Mouse (Mus musculus): ENCODE results near the gene Chst14.

DNA sequence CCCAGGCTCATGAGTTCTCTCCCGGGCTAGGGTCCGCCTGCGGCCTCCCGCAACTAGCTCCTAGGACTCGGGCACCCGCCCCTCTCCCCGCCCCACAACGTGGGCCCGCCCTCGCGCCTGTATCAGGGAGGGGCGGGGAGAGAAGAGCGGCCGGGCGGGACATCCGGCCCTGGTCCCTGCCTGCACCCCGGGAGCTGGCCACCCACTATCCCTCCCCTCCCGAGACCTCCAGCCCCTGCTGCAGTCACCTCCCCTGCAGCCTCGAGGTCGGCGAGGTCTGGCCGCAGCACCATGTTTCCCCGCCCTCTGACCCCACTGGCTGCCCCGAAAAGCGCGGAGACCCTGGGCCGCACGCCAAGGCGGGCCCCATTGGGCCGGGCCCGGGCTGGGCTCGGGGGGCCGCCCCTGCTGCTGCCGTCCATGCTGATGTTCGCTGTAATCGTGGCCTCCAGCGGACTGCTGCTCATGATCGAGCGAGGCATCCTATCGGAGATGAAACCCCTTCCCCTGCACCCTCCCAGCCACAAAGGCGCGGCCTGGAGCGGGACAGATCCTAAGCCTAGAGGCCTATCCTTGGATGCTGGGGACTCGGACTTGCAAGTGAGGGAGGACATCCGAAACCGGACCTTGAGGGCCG lies at the start of gene Chst14:
- TF ChIP-seq POLR2A (IDR thresholded peaks at IDR 0.05; ENCODE audit: insufficient read length, low read depth) (peak; percentile 82), E2F4 (IDR thresholded peaks at IDR 0.05; ENCODE audit: insufficient read depth) (no peak), MAX (IDR thresholded peaks at IDR 0.05; ENCODE audit: low read depth) (no peak), REST (IDR thresholded peaks at IDR 0.05; ENCODE audit: insufficient read depth, insufficient read length) (no peak), USF1 (IDR thresholded peaks at IDR 0.05; ENCODE audit: low read depth) (no peak), POLR2AphosphoS2 (IDR thresholded peaks at IDR 0.05; ENCODE audit: insufficient read length, low read depth) (peak; percentile 90), TCF3 (IDR thresholded peaks at IDR 0.05; ENCODE audit: insufficient read length, low read depth) (no peak), TCF12 (IDR thresholded peaks at IDR 0.05; ENCODE audit: insufficient read depth, poor library complexity, severe bottlenecking) (no peak), SRF (IDR thresholded peaks at IDR 0.05; ENCODE audit: control insufficient read depth, insufficient read length, low read depth) (no peak), MYOD1 (IDR thresholded peaks at IDR 0.05; ENCODE audit: control insufficient read depth in 1 of 3, insufficient read length in 2 of 3, low read depth in 2 of 3) (peak in 1 of 3 experiments; percentile 8), MYOG (IDR thresholded peaks at IDR 0.05; ENCODE audit: control insufficient read depth in 1 of 3, insufficient read depth in 1 of 3, insufficient read length in 2 of 3, low read depth in 2 of 3) (no peak), CEBPB (IDR thresholded peaks at IDR 0.05; ENCODE audit: insufficient read depth, poor library complexity, severe bottlenecking) (no peak)
